Mouse (Mus musculus) kidney, postnatal 25 days (tissue): ENCODE data around the gene Ttll10.

Source experiments
- DNase-seq, 2 experiments: peaks; one replicate each; pipeline ENCODE4 v3.0.0; 2021; ENCODE audit warnings: mixed read lengths in 2 of 2

The Ttll10 gene

DNA sequence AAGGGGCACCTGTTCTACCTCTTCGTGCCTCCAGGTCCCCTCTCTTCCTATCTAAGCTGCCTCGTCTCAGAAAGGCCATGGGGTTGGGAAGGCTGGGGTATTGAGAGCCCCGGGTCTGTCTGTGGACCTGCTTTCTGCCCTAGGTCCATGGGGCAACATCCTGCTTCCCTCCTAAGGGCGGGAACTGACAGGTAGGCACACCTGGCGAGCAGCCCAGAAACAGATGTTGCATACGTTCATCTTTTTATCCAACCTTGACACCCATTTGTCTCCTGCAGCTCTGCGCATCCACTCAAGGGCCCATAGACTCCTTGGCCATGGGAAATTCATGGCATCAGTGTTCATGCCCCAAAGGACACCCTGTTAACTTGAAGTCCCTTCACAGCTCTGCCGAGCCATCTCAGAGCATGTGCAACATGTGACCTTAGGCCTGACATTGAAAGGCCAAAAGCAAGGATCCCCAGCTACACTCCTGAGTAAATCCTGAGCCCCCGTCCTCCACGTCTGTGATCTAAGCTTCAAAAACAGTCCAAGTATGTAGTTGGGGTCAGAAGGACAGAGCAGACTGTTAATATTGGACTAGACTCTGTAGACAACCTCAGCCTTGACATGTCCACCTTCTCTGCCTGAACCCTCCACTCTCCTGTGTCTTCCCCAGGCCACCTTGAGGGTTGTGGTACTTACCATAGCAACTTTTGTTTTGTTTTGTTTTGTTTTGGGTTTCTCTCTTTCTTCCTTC lies 6.1 kb upstream of the Ttll10 start:
- peak; percentile 63 to 76 for DNase-seq

DNA sequence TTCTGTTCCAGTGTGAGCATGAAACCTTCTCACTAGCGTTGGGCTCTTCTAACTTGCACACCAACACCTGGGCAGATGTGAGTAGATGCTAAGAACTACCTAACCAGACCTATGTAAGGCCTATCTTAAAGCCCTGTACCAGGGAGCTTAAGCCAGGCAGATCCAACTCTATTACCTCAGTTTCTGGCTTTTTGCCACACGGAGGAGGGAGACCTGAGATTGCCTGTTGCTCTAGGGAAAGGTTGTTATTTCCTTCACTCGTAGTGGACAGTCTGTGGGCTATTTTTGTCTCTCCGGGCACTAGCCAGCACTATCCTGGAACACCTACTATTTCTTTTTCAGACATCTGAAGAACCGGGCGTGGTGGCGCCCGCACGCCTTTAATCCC lies 5.3 kb upstream of the Ttll10 start:
- DNase-seq, result peak in 1 of 2 experiments; percentile 62

- DNase-seq, result no peak
Measured at GRCm38 (mm10) chr4:156063861-156064509, 4.8 kb upstream of the Ttll10 start.

GRCm38 (mm10) chr4:156059713-156060112 lies 499 bp upstream of the Ttll10 start:
- DNase-seq, result peak; percentile 92 to 98

GRCm38 (mm10) chr4:156058826-156059225 lies 388 bp downstream of the Ttll10 start:
- DNase-seq, result no peak

- peak in 1 of 2 experiments; percentile 47 for DNase-seq
Measured at GRCm38 (mm10) chr4:156057702-156058101, 1.5 kb downstream of the Ttll10 start.

- DNase-seq, result peak in 1 of 2 experiments; percentile 60
Measured at GRCm38 (mm10) chr4:156055173-156055572, 4.0 kb downstream of the Ttll10 start.

DNA sequence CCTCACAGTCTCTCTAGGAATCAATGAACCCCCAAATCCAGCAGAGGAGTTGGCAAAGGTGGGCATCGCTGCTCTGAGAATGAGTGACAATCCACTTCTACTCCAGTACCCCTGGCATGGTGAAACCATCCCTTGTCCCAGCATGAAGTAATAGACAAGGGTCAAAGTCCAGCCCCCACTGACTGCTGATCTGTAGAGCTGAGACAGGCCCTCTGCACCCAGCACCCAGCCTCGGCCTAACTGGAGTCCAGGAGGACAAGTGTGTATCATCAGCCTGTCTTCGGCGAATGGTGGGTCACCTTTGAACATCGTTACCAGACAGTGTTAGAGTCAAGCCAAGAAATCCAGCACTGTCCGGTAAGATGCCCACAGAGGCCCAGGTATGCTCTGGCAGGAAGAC lies 4.6 kb downstream of the Ttll10 start:
- DNase-seq, result peak; percentile 65 to 89

DNA sequence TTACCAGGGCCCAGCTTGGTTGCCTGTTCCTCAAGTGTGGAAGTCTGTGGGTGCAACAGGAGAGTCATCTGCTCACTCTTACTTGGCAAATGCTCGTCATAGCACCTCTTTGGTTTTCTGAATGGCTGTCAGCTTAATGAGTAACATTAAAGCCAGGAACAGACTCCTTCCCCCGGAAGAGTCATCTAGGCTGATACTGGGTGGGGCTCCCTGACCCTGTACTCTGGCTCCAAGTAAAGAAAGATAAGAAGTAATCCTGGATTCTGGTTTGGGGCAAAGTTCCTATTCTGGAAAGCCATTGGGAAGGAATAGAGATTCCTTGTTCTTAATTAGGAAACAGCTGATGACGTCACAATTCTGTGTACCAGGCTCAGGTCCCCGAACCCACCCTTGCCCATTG lies 5.1 kb downstream of the Ttll10 start:
- DNase-seq, result no peak

- DNase-seq, result no peak
Measured at GRCm38 (mm10) chr4:156053113-156053512, 6.1 kb downstream of the Ttll10 start.

GRCm38 (mm10) chr4:156050391-156050980 lies 8.7 kb downstream of the Ttll10 start:
- no peak for DNase-seq

GRCm38 (mm10) chr4:156049779-156050178 lies 9.4 kb downstream of the Ttll10 start:
- DNase-seq, result no peak

GRCm38 (mm10) chr4:156044754-156045153 lies 14.5 kb downstream of the Ttll10 start:
- no peak for DNase-seq

DNA sequence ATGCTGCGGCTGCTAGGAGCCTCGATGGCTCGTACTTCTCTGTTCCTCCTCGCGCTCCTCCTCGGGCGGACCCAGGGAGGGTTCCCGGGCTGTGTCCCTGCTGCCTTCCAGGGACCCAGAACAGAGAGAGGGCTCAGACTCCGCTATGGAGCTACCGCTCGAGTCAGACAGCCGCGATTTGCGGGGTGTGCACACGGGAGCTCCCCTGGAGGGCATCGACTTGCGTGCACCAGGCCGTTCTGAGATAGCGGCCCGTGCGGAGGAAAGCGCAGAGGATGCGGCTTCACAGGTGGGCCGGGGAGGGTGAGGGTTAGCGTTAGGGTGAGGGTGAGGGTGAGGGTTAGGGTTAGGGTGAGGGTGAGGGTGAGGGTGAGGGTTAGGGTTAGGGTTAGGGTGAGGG lies 24.3 kb downstream of the Ttll10 start:
- DNase-seq, result no peak

GRCm38 (mm10) chr4:156034301-156034700 lies 24.9 kb downstream of the Ttll10 start:
- no peak for DNase-seq

- peak; percentile 61 to 66 for DNase-seq
Measured at GRCm38 (mm10) chr4:156033476-156034119, 25.6 kb downstream of the Ttll10 start.

DNA sequence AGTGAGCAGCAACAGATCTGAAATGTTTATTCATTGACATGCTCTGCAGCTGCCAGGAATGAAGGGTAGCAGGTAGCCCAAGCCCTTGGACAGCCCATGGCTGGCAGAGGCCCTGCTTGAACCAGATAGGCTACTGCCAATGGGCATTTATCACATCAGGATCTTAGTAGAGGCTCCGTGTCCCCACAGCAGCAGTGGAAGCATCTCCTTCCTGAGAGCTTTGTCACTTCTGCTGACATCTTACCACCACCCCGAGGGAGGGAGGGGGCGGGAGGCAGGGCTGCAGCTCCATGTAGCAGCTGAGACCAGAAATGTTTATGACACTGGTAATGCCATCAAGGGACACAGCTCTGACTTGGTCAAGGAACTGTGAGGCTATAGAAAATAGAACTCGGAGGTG lies 26.4 kb downstream of the Ttll10 start:
- DNase-seq, result peak in 1 of 2 experiments; percentile 64

- peak; percentile 81 to 89 for DNase-seq
Measured at GRCm38 (mm10) chr4:156031593-156032391, 27.4 kb downstream of the Ttll10 start.

- no peak for DNase-seq
Measured at GRCm38 (mm10) chr4:156031255-156031592, 28.0 kb downstream of the Ttll10 start.

DNA sequence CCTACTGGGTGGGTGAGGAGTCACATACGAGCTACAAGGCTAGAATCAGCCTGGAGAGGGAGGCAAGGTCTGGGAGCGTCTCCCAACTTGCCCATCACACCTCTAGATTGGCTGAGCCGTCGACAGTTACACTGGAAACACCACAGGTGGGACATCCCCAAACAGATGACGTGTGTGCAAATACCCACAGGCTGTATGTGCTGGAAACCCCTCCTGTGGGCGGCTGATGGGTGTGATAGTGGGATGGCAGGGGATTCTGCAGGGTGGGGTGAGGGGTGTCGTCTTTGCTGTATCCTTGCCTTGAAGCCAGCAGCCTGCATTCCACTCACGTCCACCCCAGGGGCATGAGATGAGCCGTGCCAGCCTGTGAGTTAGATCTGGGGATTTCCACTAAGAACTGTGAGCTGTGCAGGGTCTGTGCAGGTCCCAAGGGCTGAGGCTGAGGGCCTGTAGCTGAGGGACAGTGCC lies 28.5 kb downstream of the Ttll10 start:
- DNase-seq, result no peak

DNA sequence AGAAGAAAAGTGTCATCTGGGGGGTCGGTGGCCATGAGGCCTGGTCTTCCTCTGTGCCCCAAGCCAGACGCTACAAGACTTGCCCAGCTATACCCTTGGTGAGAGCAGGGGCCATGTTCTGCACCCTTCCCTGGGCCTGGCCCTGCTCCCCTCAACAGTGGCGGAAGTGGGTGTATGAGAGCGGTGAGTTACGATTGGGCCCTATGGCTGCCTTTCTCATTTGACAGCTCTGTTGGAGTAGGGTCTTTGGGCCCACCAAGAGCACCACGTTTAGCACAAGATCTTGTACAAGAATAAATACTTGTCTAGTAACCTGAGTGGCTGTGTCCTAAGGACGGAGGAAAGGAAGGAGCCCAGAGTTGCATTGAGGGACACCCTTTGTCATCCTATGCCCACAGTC lies 30.6 kb downstream of the Ttll10 start:
- no peak for DNase-seq

- DNase-seq, result peak; percentile 51 to 53
Measured at GRCm38 (mm10) chr4:156026013-156026412, 33.2 kb downstream of the Ttll10 start, which contains the start of gene Tnfrsf18. TSS of gene Tnfrsf18 (plus strand) at chr4:156026164.

- DNase-seq, result no peak
Measured at GRCm38 (mm10) chr4:156024184-156024583, 35.0 kb downstream of the Ttll10 start.
